Mouse (Mus musculus): Measurements from ENCODE around the gene Mef2d.
A peak's percentile ranks its signal among the peaks of the same experiment; 100 is the strongest.

Gene Mef2d

DNA sequence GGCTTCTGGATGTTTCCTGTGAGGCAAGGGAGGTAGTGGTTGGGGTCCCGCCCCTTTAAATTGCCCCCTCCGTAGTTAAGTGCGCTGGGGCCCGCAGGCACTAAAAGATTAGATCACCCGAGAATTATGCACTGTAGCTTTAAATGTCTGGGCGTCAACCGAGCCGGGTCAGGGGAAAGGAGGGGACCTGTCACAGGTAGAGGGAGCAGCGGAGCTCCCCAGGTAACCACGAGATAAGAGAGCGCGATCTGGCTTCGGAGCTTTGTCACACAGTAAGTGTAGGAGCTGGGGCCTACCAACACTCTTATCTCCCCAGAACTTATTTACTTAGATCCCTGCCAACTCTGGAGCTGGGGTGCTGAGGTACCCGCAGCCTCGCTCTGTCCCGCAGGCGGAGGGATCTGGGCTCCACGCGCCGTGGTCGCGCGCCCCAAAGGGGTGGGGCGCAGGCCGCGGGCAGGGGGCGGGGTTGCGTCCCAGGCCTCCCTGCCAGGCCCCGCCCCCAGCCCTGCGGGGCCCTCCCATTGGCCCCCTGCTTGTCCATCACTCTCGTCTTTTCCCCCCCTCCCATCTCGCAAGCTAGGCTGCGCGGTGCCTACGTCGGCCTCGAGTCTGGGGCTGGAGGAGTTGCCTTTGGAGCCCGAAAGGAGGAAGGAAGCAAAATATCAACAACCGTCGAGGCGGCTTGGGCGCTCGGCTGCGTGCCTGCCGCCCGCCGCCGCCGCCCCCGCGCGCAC is at the start of gene Mef2d:
TSS of gene Mef2d (plus strand) at position 586 of the 737 bp plus-strand sequence.
- peak; percentile 99 for DNase-seq (ENCODE audit: low read depth, low spot score)

GRCm38 (mm10) chr3:88094126-88094525 is 48.0 kb upstream of the Mef2d start:
- DNase-seq (ENCODE audit: low read depth, low spot score), result no peak

DNA sequence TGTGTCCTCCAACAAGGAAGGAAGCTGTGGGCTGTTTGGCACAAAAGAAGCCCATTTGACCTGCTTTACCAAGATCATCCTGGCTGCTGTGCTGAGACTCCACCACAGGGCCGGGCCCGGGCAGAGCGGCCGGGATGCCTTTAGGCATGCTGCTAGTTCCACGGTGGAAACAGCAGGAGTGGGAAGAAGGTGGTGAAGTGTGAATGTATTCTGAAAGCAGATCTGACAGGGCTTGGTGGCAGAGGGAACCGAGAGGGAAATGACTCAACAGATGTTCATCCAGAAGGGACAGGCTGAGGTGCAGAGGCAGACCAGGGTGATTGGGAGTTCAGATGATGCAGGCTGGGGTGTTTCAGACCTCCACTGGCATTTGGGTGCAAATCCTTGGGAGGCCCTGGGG is 44.5 kb upstream of the Mef2d start:
- peak; percentile 54 for DNase-seq (ENCODE audit: low read depth, low spot score)

DNA sequence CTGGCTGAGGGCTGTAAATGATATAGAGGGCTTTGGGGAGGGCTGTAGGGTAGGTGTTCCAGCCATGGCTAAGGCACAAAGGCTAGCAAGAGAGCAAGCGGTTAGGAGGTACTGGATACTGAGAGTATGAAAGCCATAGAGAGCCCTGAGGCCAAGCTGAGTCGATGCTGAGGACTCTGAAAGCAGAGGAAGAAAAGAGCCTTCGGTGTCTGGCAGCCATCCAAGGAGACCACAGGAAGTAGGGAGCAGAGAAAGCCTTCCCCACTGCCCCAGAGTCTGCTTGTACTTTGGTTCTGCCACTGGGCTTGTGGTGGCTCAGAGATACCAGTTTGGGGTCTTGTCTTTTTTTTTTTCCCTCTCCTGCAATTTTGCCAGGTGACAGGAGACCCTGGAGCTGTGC is 41.9 kb upstream of the Mef2d start:
- DNase-seq (ENCODE audit: low read depth, low spot score), result peak; percentile 12

- no peak for DNase-seq (ENCODE audit: low read depth, low spot score)
Measured at GRCm38 (mm10) chr3:88101736-88102135, 40.4 kb upstream of the Mef2d start.

DNA sequence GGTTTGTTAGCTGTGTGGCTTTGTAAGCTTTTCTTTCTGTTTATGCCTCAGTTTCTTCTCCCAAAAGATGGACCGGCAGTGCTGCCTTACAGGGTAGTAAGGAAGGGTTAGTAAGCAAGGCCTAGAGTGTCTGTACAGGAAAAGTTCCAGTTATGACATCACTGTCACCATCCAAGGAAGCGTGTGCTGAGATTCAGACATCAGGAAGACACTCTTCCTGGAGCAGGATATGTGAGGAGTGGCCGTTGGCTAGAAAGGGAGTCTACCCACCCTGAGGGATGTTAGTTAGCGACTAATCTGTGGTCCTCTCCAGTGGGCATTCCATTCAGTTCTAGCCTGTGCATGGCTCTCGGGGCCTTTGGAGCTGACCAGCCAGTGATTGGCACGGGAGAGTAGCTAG is 40.0 kb upstream of the Mef2d start:
- no peak for DNase-seq (ENCODE audit: low read depth, low spot score)

GRCm38 (mm10) chr3:88102611-88103010 is 39.6 kb upstream of the Mef2d start:
- peak; percentile 39 for DNase-seq (ENCODE audit: low read depth, low spot score)

GRCm38 (mm10) chr3:88106126-88106525 is 36.0 kb upstream of the Mef2d start:
- DNase-seq (ENCODE audit: low read depth, low spot score), result no peak

GRCm38 (mm10) chr3:88109126-88109525 is 33.0 kb upstream of the Mef2d start:
- no peak for DNase-seq (ENCODE audit: low read depth, low spot score)

- no peak for DNase-seq (ENCODE audit: low read depth, low spot score)
Measured at GRCm38 (mm10) chr3:88114396-88114795, 27.8 kb upstream of the Mef2d start.

DNA sequence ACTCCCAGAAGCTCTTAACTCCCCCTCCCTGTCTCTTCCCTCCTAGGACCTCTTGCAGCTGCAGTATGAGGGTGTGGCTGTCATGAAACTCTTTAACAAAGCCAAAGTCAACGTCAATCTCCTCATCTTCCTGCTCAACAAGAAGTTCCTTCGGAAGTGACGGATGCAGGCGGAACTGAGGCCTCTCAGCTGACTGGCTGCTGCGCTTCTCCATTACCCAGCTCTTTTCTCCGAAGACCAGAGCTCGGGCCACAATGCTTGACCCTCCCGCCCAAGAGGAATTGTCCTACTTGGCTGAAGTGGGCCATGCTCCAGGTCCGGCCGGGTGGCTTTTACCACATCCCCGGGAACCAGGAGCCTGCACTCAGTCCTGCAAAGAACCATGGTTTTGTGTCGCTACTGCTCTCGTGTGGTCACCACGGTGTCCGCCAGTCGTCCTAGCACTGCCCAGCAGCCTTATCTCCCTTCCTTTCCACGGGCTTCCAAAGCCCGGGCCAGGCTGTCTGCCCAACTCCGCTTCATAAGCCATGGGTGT is 22.0 kb upstream of the Mef2d start:
- DNase-seq (ENCODE audit: low read depth, low spot score), result no peak

DNA sequence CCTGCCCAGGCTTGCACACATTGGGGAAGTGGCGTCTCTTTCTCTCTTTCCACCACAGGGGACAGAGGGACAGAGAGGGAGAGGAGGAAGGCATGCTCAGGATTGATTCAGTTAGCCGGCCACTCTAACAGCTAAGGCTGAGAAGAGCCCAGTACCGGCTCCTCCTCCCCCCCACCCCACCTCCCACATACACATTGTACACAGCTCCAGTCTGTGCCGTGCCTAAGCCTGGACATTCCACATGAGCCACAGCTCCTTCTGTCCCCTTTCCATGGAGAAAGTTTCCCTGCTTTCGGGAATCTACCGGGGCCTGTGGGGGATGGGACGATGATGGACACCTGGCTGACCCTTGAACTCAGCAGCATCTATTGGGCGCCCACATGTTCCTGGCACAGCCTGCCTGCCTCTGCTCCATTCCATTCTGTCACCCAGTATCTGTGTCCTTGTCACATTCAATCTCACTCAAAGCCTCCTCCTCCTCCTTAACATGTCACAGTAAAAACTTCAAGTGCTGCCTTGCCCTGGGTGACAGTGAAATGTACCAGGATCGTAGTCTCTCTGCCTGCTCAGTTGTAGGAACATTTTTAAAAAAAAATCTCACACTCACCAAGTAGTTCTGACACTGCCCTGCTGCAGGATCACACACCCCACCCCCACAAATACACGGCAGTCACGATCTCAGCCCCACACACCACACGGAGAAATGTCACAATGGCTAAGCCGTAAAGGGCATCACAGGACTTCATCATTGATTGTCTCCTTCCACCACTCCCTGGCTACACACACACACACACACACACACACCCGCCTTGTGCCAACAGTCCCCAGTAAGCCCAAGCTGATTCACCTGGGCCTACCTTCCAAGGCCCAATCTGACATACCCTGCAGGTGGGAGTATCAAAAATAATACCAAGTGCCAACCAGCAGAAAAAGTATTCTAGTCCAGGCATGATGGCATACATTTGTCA is 20.7 kb upstream of the Mef2d start:
- peak; percentile 43 for DNase-seq (ENCODE audit: low read depth, low spot score)

GRCm38 (mm10) chr3:88125195-88125594 is 17.0 kb upstream of the Mef2d start:
- no peak for DNase-seq (ENCODE audit: low read depth, low spot score)

- DNase-seq (ENCODE audit: low read depth, low spot score), result no peak
Measured at GRCm38 (mm10) chr3:88126181-88126580, 16.0 kb upstream of the Mef2d start.

DNA sequence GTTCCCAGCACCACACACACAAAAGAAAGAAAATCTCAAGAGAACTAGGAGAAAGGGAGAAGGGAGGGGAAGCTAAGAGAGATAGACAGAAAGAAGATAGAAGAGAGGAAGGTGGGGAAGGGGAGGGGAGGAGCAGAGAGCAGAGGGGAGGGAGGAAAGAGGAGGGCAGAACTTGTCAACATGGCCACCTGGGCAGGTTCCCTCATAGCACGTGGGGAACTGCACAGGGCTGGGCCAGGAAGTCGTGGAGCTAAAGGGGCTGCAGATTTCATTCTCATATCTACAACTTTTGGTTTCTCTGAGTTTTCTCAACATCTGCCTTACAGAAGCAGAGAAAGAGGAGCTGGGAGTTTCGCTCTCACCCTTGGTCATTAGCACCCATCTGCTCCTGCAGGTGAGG is 14.5 kb upstream of the Mef2d start:
- DNase-seq (ENCODE audit: low read depth, low spot score), result no peak

DNA sequence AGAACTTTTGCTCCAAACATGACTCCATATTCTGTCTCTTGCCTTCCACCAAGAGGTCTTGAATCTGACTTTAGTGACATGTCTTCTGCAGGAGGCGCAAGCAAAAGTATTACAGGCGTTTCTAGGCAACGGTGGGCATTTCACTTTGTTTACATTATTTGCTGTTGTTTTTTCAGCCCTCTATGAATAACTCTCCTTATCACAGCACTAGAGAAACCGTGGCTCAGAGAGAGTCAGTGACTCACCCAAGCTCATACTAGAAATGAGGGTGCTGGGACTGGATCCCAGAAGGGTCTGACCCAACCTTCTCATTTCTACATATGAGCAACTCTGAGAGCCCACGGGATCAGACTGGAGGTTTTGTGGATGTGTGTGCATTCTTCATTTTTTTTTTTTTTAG is 14.1 kb upstream of the Mef2d start:
- DNase-seq (ENCODE audit: low read depth, low spot score), result peak; percentile 33

- DNase-seq (ENCODE audit: low read depth, low spot score), result no peak
Measured at GRCm38 (mm10) chr3:88129006-88129405, 13.2 kb upstream of the Mef2d start.

DNA sequence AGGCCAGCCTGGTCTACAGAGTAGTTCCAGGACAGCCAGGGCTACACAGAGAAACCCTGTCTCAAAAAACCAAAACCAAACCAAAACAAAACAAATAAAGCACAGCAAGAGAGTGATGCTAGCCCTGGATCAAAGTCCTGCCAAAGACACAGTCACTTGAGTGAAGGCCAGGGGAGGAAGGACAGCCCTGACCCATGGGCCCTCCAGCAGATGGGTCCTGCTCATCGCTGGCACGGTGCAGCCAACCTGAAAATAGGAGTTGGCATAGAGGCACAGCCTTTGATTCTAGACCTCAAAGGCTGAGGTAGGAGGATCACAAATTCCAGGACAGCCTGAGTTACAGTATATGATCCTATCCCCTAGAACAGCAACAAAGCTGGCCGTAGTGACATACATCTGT is 11.1 kb upstream of the Mef2d start:
- DNase-seq (ENCODE audit: low read depth, low spot score), result peak; percentile 92

GRCm38 (mm10) chr3:88132492-88132891 is 9.7 kb upstream of the Mef2d start:
- no peak for DNase-seq (ENCODE audit: low read depth, low spot score)

DNA sequence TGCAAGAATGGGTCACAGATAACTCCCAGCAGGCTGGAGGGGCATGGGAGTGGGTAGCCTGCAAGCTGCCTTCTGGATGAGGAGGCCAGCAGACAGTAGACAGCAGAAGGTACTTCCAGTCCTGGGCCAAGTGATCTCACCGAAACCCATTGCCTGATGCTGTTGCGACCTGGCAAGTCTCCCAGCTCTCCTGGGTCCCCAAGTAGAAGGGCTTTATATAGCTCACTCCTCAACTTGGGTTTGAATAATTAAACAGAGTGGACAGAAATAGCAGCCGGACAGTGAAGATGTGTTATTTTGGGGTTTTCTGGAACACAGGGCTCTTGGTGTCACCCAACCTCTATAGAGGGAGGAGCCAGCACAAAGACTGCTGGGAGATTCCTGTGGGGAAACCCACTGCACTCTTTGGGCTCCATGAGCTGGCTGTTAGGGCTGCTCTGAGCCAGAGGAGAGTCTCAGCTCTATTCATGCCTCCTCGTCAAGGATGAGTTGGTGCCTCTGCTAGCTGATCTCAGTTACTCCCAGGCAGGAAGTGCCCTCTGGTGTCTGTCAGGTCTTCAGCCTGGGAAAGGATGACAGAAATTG is 8.9 kb upstream of the Mef2d start:
- peak; percentile 97 for DNase-seq (ENCODE audit: low read depth, low spot score)

GRCm38 (mm10) chr3:88136346-88136745 is 5.8 kb upstream of the Mef2d start:
- DNase-seq (ENCODE audit: low read depth, low spot score), result no peak

DNA sequence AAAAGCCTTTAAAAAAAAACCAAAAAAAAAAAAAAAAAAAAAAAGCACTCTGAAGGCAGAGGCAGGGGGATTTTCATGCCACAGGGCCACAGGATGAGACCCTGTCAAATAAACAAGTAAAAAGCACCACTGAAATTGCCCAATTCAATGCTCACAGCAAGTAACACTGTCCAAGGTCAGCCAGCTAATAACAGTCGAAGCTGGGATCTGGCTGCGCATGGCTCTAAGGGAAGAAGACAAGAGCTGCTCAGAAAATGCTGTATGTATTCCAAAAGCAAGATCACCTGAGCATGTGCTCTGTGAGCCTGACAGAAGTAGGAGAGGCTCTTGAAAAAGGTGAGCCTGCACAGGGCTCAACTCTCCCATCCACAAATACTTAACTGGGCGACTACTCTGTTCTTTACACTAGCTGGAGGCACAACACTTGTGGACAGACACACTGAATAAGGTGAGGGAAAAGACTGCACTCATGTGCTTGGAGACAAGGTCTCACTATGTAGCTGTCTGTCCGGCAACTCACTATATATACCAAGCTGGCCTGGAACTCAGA is 5.2 kb upstream of the Mef2d start:
- DNase-seq (ENCODE audit: low read depth, low spot score), result no peak

Data from brain, adult 2 months (tissue).